Mouse (Mus musculus) ES-E14 (cell line): ENCODE results near the gene Hal.

ENCODE experiments used
- CHD2 ChIP-seq: IDR thresholded peaks from 2 replicates; pipeline ENCODE4 v1.6.1; 2014; ENCODE audit warnings: mild to moderate bottlenecking, low read depth, low read length, inconsistent platforms
- HCFC1 ChIP-seq: IDR thresholded peaks from 2 replicates; pipeline ENCODE4 v1.6.1; 2012; ENCODE audit warnings: low read length, inconsistent platforms, borderline replicate concordance; ENCODE audit not compliant: insufficient read depth
- MAFK ChIP-seq: IDR thresholded peaks from 2 replicates; pipeline ENCODE4 v1.6.1; 2014; ENCODE audit warnings: mild to moderate bottlenecking, low read depth, low read length, inconsistent platforms; ENCODE audit not compliant: insufficient read depth
- ZC3H11A ChIP-seq: IDR thresholded peaks from 2 replicates; pipeline ENCODE4 v1.6.1; 2012; ENCODE audit warnings: low read depth, mild to moderate bottlenecking, inconsistent platforms, low read length, borderline replicate concordance
- ZNF384 ChIP-seq: IDR thresholded peaks from 2 replicates; pipeline ENCODE4 v1.6.1; 2012; ENCODE audit warnings: low read depth, low read length, inconsistent platforms

DNA sequence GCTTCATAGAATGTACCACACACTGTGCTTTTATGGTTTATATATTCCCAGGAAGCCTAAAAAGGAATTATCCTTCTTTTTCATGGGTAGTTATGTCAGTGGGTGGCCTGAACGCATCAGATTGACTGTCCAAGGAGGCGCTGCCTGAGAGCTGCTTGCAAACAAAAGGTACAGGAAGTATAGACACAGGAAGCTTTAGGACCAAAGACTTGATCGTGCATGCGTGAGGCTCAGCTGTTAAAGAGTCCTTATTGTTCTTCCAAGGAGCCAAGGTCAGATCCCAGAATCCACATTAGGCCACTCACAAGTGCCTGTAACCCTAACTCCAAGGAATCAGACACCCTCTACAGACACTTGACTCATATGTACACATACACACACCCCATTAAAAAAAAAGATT is 53.8 kb downstream of the Hal start:
- TF ChIP-seq MAFK (no peak), ZNF384 (peak; percentile 39; the same call in 1 of the 2 replicates), HCFC1 (no peak), CHD2 (no peak), ZC3H11A (no peak)
